Mouse (Mus musculus) heart, embryonic 15.5 days (tissue): Measurements from ENCODE around the gene Pde4dip. TPM values are rescaled to one million over a fixed set of nuclear protein-coding genes. Genes with fewer than 3 reads are reported as not detected.

Experiments
- ATAC-seq: fragments of 200-750 bp; cut with Nextera tagmentation; replicated peaks from 2 replicates; pipeline ENCODE4 v1.8.0; 2017; ENCODE audit warnings: low read depth, moderate TSS enrichment; ENCODE audit not compliant: insufficient number of reproducible peaks, insufficient read depth, low FRiP score
- H3K27ac ChIP-seq: fragments of 300-500 bp; sonication (generic); 2 replicates; pipeline ENCODE4 v1.5.1; 2015; ENCODE audit warnings: mild to moderate bottlenecking, inconsistent platforms
- H3K27me3 ChIP-seq: fragments of 300-500 bp; sonication (generic); 2 replicates; pipeline ENCODE4 v1.6.1; 2015; ENCODE audit warnings: inconsistent platforms
- H3K36me3 ChIP-seq: fragments of 300-500 bp; sonication (generic); 2 replicates; pipeline ENCODE4 v1.6.1; 2015; ENCODE audit warnings: mild to moderate bottlenecking, inconsistent platforms
- H3K4me1 ChIP-seq: fragments of 300-500 bp; sonication (generic); replicated peaks from 2 replicates; pipeline ENCODE4 v1.6.1; 2015; ENCODE audit warnings: inconsistent platforms
- H3K4me2 ChIP-seq: fragments of 300-500 bp; sonication (generic); 2 replicates; pipeline ENCODE4 v1.6.1; 2015; ENCODE audit warnings: inconsistent platforms, mild to moderate bottlenecking, moderate library complexity
- H3K4me3 ChIP-seq: fragments of 300-500 bp; sonication (generic); 2 replicates; pipeline ENCODE4 v1.5.1; 2015; ENCODE audit warnings: mild to moderate bottlenecking, inconsistent platforms
- H3K9ac ChIP-seq: fragments of 300-500 bp; sonication (generic); 2 replicates; pipeline ENCODE4 v1.6.1; 2015; ENCODE audit warnings: mild to moderate bottlenecking, inconsistent platforms
- H3K9me3 ChIP-seq: fragments of 300-500 bp; sonication (generic); replicated peaks from 2 replicates; pipeline ENCODE4 v1.6.1; 2016; ENCODE audit warnings: inconsistent platforms
- WGBS: fragments of 180-500 bp; shearing (Covaris S2); methylation state at CpG from one replicate; pipeline ENCODE4 v1.1.7; 2015; ENCODE audit warnings: mixed read lengths; 5-methylcytosine and 5-hydroxymethylcytosine counted together
- polyA plus RNA-seq: library from polyadenylated mRNA; unstranded; fragments of >200 nt; fragmentation: Nextera tagmentation; extraction: Ambion mirVana; gene quantifications from 2 replicates; pipeline ENCODE4 v1.2.1, GENCODE M21; 2015

The Pde4dip gene
- polyA plus RNA-seq, 1 experiment from 2014 or later, result 99.0 TPM

- no peak overlapping the region for H3K9ac ChIP-seq
- no peak for ATAC-seq
- WGBS, result 61% methylated on average over 3 of the region's 3 CpGs
These were observed 9.9 kb upstream of the Pde4dip start for GRCm38 (mm10) chr3:97898381-97898780.

GRCm38 (mm10) chr3:97894695-97895094, 6.2 kb upstream of the Pde4dip start:
- no peak for ATAC-seq
- Histone ChIP-seq H3K36me3 (no peaks in the 10 kb centered on the region), H3K9ac (no peak overlapping the region), H3K4me2 (no peak overlapping the region), H3K4me1 (no peaks in the 10 kb centered on the region), H3K27me3 (peaks cover 29% of the 10 kb centered on the region), H3K4me3 (no peak overlapping the region), H3K9me3 (no peaks in the 10 kb centered on the region), H3K27ac (no peak overlapping the region)
- 47% methylated on average over 6 of the region's 6 CpGs for WGBS

More at GRCm38 (mm10) chr3:97898381-97898780, 9.9 kb upstream of the Pde4dip start:
- Histone ChIP-seq H3K4me2 (no peak overlapping the region), H3K9me3 (no peaks in the 10 kb centered on the region), H3K27ac (no peak overlapping the region), H3K4me1 (peaks cover 20% of the 10 kb centered on the region), H3K36me3 (no peaks in the 10 kb centered on the region), H3K27me3 (no peaks in the 10 kb centered on the region), H3K4me3 (no peak overlapping the region)

- H3K4me3 ChIP-seq, result no peak overlapping the region
- no peak overlapping the region for H3K4me2 ChIP-seq
- WGBS, result 18% methylated on average over 6 of the region's 6 CpGs
- no peaks in the 10 kb centered on the region for H3K36me3 ChIP-seq
- no peak overlapping the region for H3K27ac ChIP-seq
- no peak for ATAC-seq
- H3K9ac ChIP-seq, result no peak overlapping the region
- H3K27me3 ChIP-seq, result peaks cover 55% of the 10 kb centered on the region
- no peaks in the 10 kb centered on the region for H3K9me3 ChIP-seq
- H3K4me1 ChIP-seq, result peaks cover 9% of the 10 kb centered on the region
These were observed 1.7 kb upstream of the Pde4dip start for GRCm38 (mm10) chr3:97890205-97890604.

GRCm38 (mm10) chr3:97887785-97888167, 731 bp downstream of the Pde4dip start:
- ATAC-seq, result no peak
- peak overlapping the region; percentile 53; the same call in 1 of the 2 replicates for H3K4me3 ChIP-seq
- peaks cover 9% of the 10 kb centered on the region for H3K4me1 ChIP-seq
- no peak overlapping the region for H3K9ac ChIP-seq
- no peaks in the 10 kb centered on the region for H3K36me3 ChIP-seq
- H3K27me3 ChIP-seq, result peaks cover 55% of the 10 kb centered on the region
- no peak overlapping the region for H3K4me2 ChIP-seq
- H3K9me3 ChIP-seq, result no peaks in the 10 kb centered on the region
- no peak overlapping the region for H3K27ac ChIP-seq
- WGBS, result 69% methylated on average over 5 of the region's 5 CpGs

- Histone ChIP-seq H3K27me3 (peaks cover 1% of the 10 kb centered on the region; the same call in 1 of the 2 replicates), H3K9ac (no peak overlapping the region), H3K4me3 (no peak overlapping the region), H3K36me3 (no peaks in the 10 kb centered on the region), H3K27ac (no peak overlapping the region), H3K9me3 (no peaks in the 10 kb centered on the region), H3K4me2 (no peak overlapping the region), H3K4me1 (no peaks in the 10 kb centered on the region)
- ATAC-seq, result no peak
- 92% methylated on average over 5 of the region's 5 CpGs for WGBS
These were observed 6.9 kb downstream of the Pde4dip start for GRCm38 (mm10) chr3:97881576-97881975.

- no peak overlapping the region for H3K4me2 ChIP-seq
- H3K9me3 ChIP-seq, result no peaks in the 10 kb centered on the region
- H3K9ac ChIP-seq, result no peak overlapping the region
- WGBS, result 12% methylated on average over 5 of the region's 5 CpGs
- H3K4me3 ChIP-seq, result no peak overlapping the region
- H3K27ac ChIP-seq, result no peak overlapping the region
- no peaks in the 10 kb centered on the region for H3K27me3 ChIP-seq
- H3K4me1 ChIP-seq, result 0 out of 2 replicates have a peak, but pooled peaks cover 7% of the 10 kb centered on the region
- ATAC-seq, result no peak
- H3K36me3 ChIP-seq, result no peaks in the 10 kb centered on the region
These were observed 9.3 kb downstream of the Pde4dip start for GRCm38 (mm10) chr3:97879222-97879621.

- ATAC-seq, result no peak
- 0 out of 2 replicates have a peak, but pooled peaks cover 7% of the 10 kb centered on the region for H3K4me1 ChIP-seq
These were observed 12.2 kb downstream of the Pde4dip start for GRCm38 (mm10) chr3:97876259-97876658.

GRCm38 (mm10) chr3:97874777-97875176, 13.7 kb downstream of the Pde4dip start:
- H3K4me3 ChIP-seq, result no peak overlapping the region
- no peak for ATAC-seq
- H3K9me3 ChIP-seq, result no peaks in the 10 kb centered on the region
- WGBS, result 37% methylated on average over 5 of the region's 5 CpGs
- H3K4me1 ChIP-seq, result 0 out of 2 replicates have a peak, but pooled peaks cover 7% of the 10 kb centered on the region
- H3K36me3 ChIP-seq, result no peaks in the 10 kb centered on the region
- no peak overlapping the region for H3K4me2 ChIP-seq
- H3K27ac ChIP-seq, result no peak overlapping the region
- no peak overlapping the region for H3K9ac ChIP-seq
- no peaks in the 10 kb centered on the region for H3K27me3 ChIP-seq

More at GRCm38 (mm10) chr3:97876259-97876658, 12.2 kb downstream of the Pde4dip start:
- Histone ChIP-seq H3K9me3 (no peaks in the 10 kb centered on the region), H3K27me3 (no peaks in the 10 kb centered on the region), H3K36me3 (no peaks in the 10 kb centered on the region), H3K9ac (no peak overlapping the region), H3K27ac (no peak overlapping the region), H3K4me3 (no peak overlapping the region), H3K4me2 (no peak overlapping the region)
- WGBS, result 46% methylated on average over 8 of the region's 8 CpGs

- Histone ChIP-seq H3K4me2 (peak overlapping the region; percentile 80), H3K9me3 (no peaks in the 10 kb centered on the region), H3K4me3 (0 out of 2 replicates have a peak overlapping the region, but pooled peaks have one; percentile 13), H3K4me1 (peaks cover 24% of the 10 kb centered on the region), H3K27me3 (no peaks in the 10 kb centered on the region; the same call in 1 of the 2 replicates), H3K36me3 (no peaks in the 10 kb centered on the region), H3K9ac (no peak overlapping the region), H3K27ac (peak overlapping the region; percentile 96)
- WGBS, result 40% methylated on average over 4 of the region's 4 CpGs
- ATAC-seq, result peak; percentile 63
These were observed 18.8 kb downstream of the Pde4dip start for GRCm38 (mm10) chr3:97869730-97870129.

GRCm38 (mm10) chr3:97868733-97869132, 19.8 kb downstream of the Pde4dip start:
- no peak for ATAC-seq
- no peaks in the 10 kb centered on the region for H3K36me3 ChIP-seq
- 0 out of 2 replicates have a peak overlapping the region, but pooled peaks have one; percentile 14 for H3K9ac ChIP-seq
- H3K27me3 ChIP-seq, result no peaks in the 10 kb centered on the region; the same call in 1 of the 2 replicates
- no peaks in the 10 kb centered on the region for H3K9me3 ChIP-seq
- peaks cover 22% of the 10 kb centered on the region for H3K4me1 ChIP-seq
- 49% methylated on average over 5 of the region's 5 CpGs for WGBS
- H3K4me2 ChIP-seq, result peak overlapping the region; percentile 80
- no peak overlapping the region for H3K4me3 ChIP-seq
- peak overlapping the region; percentile 96 for H3K27ac ChIP-seq

GRCm38 (mm10) chr3:97868024-97868689, 20.4 kb downstream of the Pde4dip start:
- WGBS, result 3% methylated on average over 42 of the region's 42 CpGs
- Histone ChIP-seq H3K4me3 (peak overlapping the region; percentile 73), H3K9ac (peak overlapping the region; percentile 76), H3K4me1 (peaks cover 22% of the 10 kb centered on the region), H3K36me3 (no peaks in the 10 kb centered on the region), H3K27ac (peak overlapping the region; percentile 96), H3K27me3 (no peaks in the 10 kb centered on the region; the same call in 1 of the 2 replicates), H3K4me2 (peak overlapping the region; percentile 80), H3K9me3 (no peaks in the 10 kb centered on the region)
- ATAC-seq, result peak; percentile 90
